8 mouse cellular contexts compared by ENCODE assay signal in the genomic region with DNA sequence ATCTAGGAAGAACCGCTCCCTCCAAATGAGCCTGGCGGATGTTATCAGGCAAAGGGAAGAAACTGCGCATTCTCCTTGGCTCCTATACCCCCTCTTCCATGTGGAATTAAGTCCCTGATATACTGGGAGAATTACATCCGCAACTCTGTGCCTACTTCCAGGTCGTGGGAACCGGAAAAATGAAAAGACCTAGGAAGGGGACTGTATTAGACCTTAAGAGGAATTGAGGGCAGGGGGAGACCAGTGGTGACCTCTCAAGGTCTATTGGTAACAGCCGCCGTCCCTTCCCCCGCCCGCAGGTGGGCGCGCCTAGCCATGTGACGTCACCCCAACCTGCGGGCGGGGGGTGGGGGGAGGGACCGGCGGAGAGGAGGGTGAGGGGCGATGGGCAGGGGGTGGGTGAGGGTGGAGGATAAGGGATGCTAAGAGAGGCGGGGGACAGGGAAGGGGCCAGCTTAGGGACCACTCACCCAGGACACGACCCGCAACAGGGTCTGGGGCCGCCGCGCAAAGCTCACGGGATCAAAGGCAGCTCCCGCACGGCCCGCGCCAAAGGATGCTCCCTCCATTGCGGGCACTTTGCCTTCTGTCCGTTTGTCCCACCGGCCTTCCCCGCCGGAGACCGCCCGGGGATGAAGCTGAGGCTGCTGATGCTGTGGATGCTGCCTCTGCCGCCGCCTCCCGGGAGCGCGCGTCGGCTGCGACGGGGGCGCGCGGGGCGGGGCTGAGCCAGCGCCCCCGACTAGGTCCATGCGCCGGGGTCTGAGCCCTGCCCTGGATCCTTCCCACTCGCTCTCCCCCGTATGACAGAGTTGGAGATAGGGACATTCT. TPM values are rescaled to one million over a fixed set of nuclear protein-coding genes. Genes with fewer than 3 reads are reported as not detected.
DNase-seq lines count a peak whose midpoint lies in the region; ATAC-seq and TF ChIP-seq lines count a peak whose summit lies in the region.

A gene (minus strand): TSS at position 705 of the 831 bp plus-strand sequence.

- peaks cover 66% of the 10 kb centered on the region for H3K27me3 ChIP-seq in heart, embryonic 12.5 days (replicated peaks)
- no peaks in the 10 kb centered on the region for H3K27me3 ChIP-seq in ES-Bruce4 (ENCODE audit: control insufficient read depth, insufficient read depth, low read length, poor library complexity, severe bottlenecking)
- peaks cover 49% of the 10 kb centered on the region for H3K27me3 ChIP-seq in embryonic facial prominence, embryonic 12.5 days
- peaks cover 33% of the 10 kb centered on the region for H3K27me3 ChIP-seq in intestine, embryonic 16.5 days (replicated peaks; ENCODE audit: control insufficient read depth, insufficient read depth, low read length)
- H3K27me3 ChIP-seq in midbrain, embryonic 15.5 days (replicated peaks) = peaks cover 7% of the 10 kb centered on the region
- H3K27me3 ChIP-seq in thymus, adult 2 months (ENCODE audit: control insufficient read depth, insufficient read depth, low read length) = peaks cover 15% of the 10 kb centered on the region

- peak within 1 kb of the TSS; percentile 86 for H3K4me2 ChIP-seq in heart, embryonic 12.5 days
- H3K4me2 ChIP-seq in embryonic facial prominence, embryonic 12.5 days (replicated peaks) = peak within 1 kb of the TSS; percentile 96
- peak within 1 kb of the TSS; percentile 81 for H3K4me2 ChIP-seq in intestine, embryonic 16.5 days (ENCODE audit: low read depth, low read length)
- H3K4me2 ChIP-seq in midbrain, embryonic 15.5 days = peak within 1 kb of the TSS; percentile 63

- TF ChIP-seq POLR2A in ES-Bruce4 (IDR thresholded peaks at IDR 0.05; ENCODE audit: insufficient read depth, low read length) = no peak
- TF ChIP-seq POLR2A in thymus, adult 2 months (IDR thresholded peaks at IDR 0.05; ENCODE audit: control insufficient read depth, extremely low read depth, insufficient read depth, low read length, poor library complexity) = no peak

- ATAC-seq in heart, embryonic 12.5 days (ENCODE audit: insufficient number of reproducible peaks, low FRiP score) = no peak
- no peak for ATAC-seq in embryonic facial prominence, embryonic 12.5 days (ENCODE audit: insufficient number of reproducible peaks, insufficient read depth, low FRiP score, low TSS enrichment)
- ATAC-seq in intestine, embryonic 16.5 days = no peak
- peak; percentile 71 for ATAC-seq in midbrain, embryonic 15.5 days (replicated peaks)

- TF ChIP-seq CTCF in ES-Bruce4 (IDR thresholded peaks at IDR 0.05; ENCODE audit: low read depth, low read length) = no peak
- TF ChIP-seq CTCF in thymus, adult 2 months (IDR thresholded peaks at IDR 0.05; ENCODE audit: borderline replicate concordance, control insufficient read depth, extremely low read depth, insufficient read depth, low read length, poor library complexity) = no peak

- no peak for TF ChIP-seq EP300 in ES-Bruce4 (IDR thresholded peaks at IDR 0.05; ENCODE audit: insufficient read depth, low read depth, low read length)

- no peak for DNase-seq in heart, adult 18-20 months
- no peak for DNase-seq in thymus, adult 2 months
- DNase-seq in kidney, postnatal 36 days = no peak

- no peak within 1 kb of the TSS for H3K27ac ChIP-seq in heart, embryonic 12.5 days (ENCODE audit: poor library complexity, severe bottlenecking)
- H3K27ac ChIP-seq in ES-Bruce4 (ENCODE audit: insufficient read depth, low read length) = no peak within 1 kb of the TSS
- H3K27ac ChIP-seq in embryonic facial prominence, embryonic 12.5 days = no peak within 1 kb of the TSS
- no peak within 1 kb of the TSS for H3K27ac ChIP-seq in intestine, embryonic 16.5 days (ENCODE audit: low read length)
- peak within 1 kb of the TSS; percentile 91 for H3K27ac ChIP-seq in midbrain, embryonic 15.5 days
- H3K27ac ChIP-seq in thymus, adult 2 months (ENCODE audit: control insufficient read depth, insufficient read depth, low read length) = no peak within 1 kb of the TSS

- no peaks in the 10 kb centered on the region for H3K9me3 ChIP-seq in heart, embryonic 12.5 days (replicated peaks)
- no peaks in the 10 kb centered on the region for H3K9me3 ChIP-seq in ES-Bruce4 (replicated peaks; ENCODE audit: control insufficient read depth, insufficient read depth, low read length, poor library complexity, severe bottlenecking)
- no peaks in the 10 kb centered on the region for H3K9me3 ChIP-seq in embryonic facial prominence, embryonic 12.5 days
- no peaks in the 10 kb centered on the region for H3K9me3 ChIP-seq in intestine, embryonic 16.5 days (ENCODE audit: control insufficient read depth, low read length)
- no peaks in the 10 kb centered on the region for H3K9me3 ChIP-seq in midbrain, embryonic 15.5 days

- peaks cover 14% of the 10 kb centered on the region for H3K36me3 ChIP-seq in heart, embryonic 12.5 days
- peaks cover 8% of the 10 kb centered on the region for H3K36me3 ChIP-seq in ES-Bruce4 (ENCODE audit: control insufficient read depth, insufficient read depth, low read length, poor library complexity, severe bottlenecking)
- H3K36me3 ChIP-seq in embryonic facial prominence, embryonic 12.5 days = peaks cover 15% of the 10 kb centered on the region
- peaks cover 5% of the 10 kb centered on the region; the same call in 1 of the 2 replicates for H3K36me3 ChIP-seq in intestine, embryonic 16.5 days (ENCODE audit: control insufficient read depth, insufficient read depth, low read length)
- peaks cover 4% of the 10 kb centered on the region; the same call in 1 of the 2 replicates for H3K36me3 ChIP-seq in midbrain, embryonic 15.5 days (replicated peaks)
- no peaks in the 10 kb centered on the region for H3K36me3 ChIP-seq in thymus, adult 2 months (ENCODE audit: control insufficient read depth, insufficient read depth, low read length)

- H3K4me1 ChIP-seq in heart, embryonic 12.5 days (replicated peaks) = peaks cover 22% of the 10 kb centered on the region
- H3K4me1 ChIP-seq in ES-Bruce4 (ENCODE audit: control insufficient read depth, insufficient read depth, low read length) = no peaks in the 10 kb centered on the region
- H3K4me1 ChIP-seq in embryonic facial prominence, embryonic 12.5 days = peaks cover 10% of the 10 kb centered on the region; the same call in 1 of the 2 replicates
- peaks cover 12% of the 10 kb centered on the region for H3K4me1 ChIP-seq in intestine, embryonic 16.5 days (ENCODE audit: control insufficient read depth, insufficient read depth, low read length)
- peaks cover 39% of the 10 kb centered on the region for H3K4me1 ChIP-seq in midbrain, embryonic 15.5 days
- H3K4me1 ChIP-seq in thymus, adult 2 months (replicated peaks; ENCODE audit: control insufficient read depth, insufficient read depth, low read length) = peaks cover 22% of the 10 kb centered on the region

- WGBS in heart, embryonic 12.5 days = under 1% methylated on average over 41 of the region's 55 CpGs
- WGBS in embryonic facial prominence, embryonic 12.5 days = under 1% methylated on average over 44 of the region's 55 CpGs
- WGBS in intestine, embryonic 16.5 days = 2% methylated on average over 55 of the region's 55 CpGs
- under 1% methylated on average over 55 of the region's 55 CpGs for WGBS in midbrain, embryonic 15.5 days
- 4% methylated on average over 55 of the region's 55 CpGs for WGBS in thymus, adult 2 months

- H3K4me3 ChIP-seq in heart, embryonic 12.5 days = peak within 1 kb of the TSS; percentile 57
- H3K4me3 ChIP-seq in ES-Bruce4 (ENCODE audit: low read depth, low read length) = peak within 1 kb of the TSS; percentile 86
- peak within 1 kb of the TSS; percentile 61 for H3K4me3 ChIP-seq in embryonic facial prominence, embryonic 12.5 days
- H3K4me3 ChIP-seq in intestine, embryonic 16.5 days (ENCODE audit: low read length) = peak within 1 kb of the TSS; percentile 50
- H3K4me3 ChIP-seq in midbrain, embryonic 15.5 days = peak within 1 kb of the TSS; percentile 81
- H3K4me3 ChIP-seq in thymus, adult 2 months (ENCODE audit: control insufficient read depth, insufficient read depth, low read length) = no peak within 1 kb of the TSS

- H3K9ac ChIP-seq in heart, embryonic 12.5 days = peak within 1 kb of the TSS; percentile 64
- H3K9ac ChIP-seq in ES-Bruce4 (ENCODE audit: low read depth, poor library complexity, severe bottlenecking) = peak within 1 kb of the TSS; percentile 83
- H3K9ac ChIP-seq in embryonic facial prominence, embryonic 12.5 days = peak within 1 kb of the TSS; percentile 60
- H3K9ac ChIP-seq in intestine, embryonic 16.5 days (ENCODE audit: low read depth, low read length) = peak within 1 kb of the TSS; percentile 53
- peak within 1 kb of the TSS; percentile 94 for H3K9ac ChIP-seq in midbrain, embryonic 15.5 days

RNA-seq across cellular contexts. Expression of the gene that starts here (rescaled TPM):
- polyA plus RNA-seq in heart, embryonic 12.5 days (2016; fragmentation: Nextera tagmentation; extraction: Ambion mirVana) = 0.68 and 1.0 TPM in 2 replicates
- total RNA-seq in heart, adult 18-20 months (2021) = under 1 TPM in 1 of 2 experiments, not detected in 1; 0.17 TPM
- 8.1 and 8.9 TPM in 2 replicates for polyA plus RNA-seq in ES-Bruce4 (2011; ENCODE audit: insufficient read depth, insufficient read length, low read depth, missing spikeins)
- polyA plus RNA-seq in embryonic facial prominence, embryonic 12.5 days (2016; fragmentation: Nextera tagmentation; extraction: Ambion mirVana) = 8.4 and 10.5 TPM in 2 replicates
- 6.0 and 6.9 TPM in 2 replicates for polyA plus RNA-seq in intestine, embryonic 16.5 days (2015; fragmentation: Nextera tagmentation; extraction: Ambion mirVana)
- polyA plus RNA-seq in midbrain, embryonic 15.5 days (2015; fragmentation: Nextera tagmentation; extraction: Ambion mirVana) = 240 and 255 TPM in 2 replicates
- polyA plus RNA-seq in thymus, adult 2 months (2012; rRNA removed) = 0.29 and 0.32 TPM in 2 replicates

Comparison
In these comparisons a context has a peak if more than half of its experiments do, and no peak if none do; other contexts are left out.
1. RNA of the gene that starts here (polyA plus RNA-seq): 240 to 255 TPM in midbrain, embryonic 15.5 days; 8.1 to 8.9 TPM in ES-Bruce4, 8.4 to 10.5 TPM in embryonic facial prominence, embryonic 12.5 days, 6.0 to 6.9 TPM in intestine, embryonic 16.5 days, 0.68 to 1.0 TPM in heart, embryonic 12.5 days and 0.29 to 0.32 TPM in thymus, adult 2 months; every median in the first group is over 10 times any median in the second.
2. Peak in every context shown above with its lines, with median percentiles within 50 percentile points of each other: H3K4me2 ChIP-seq and H3K9ac ChIP-seq.